ENCODE assay signal across 8 mouse cellular contexts in genomic region chr11:88558731-88559130, GRCm38 (mm10).
DNase-seq lines count a peak whose midpoint lies in the region; ATAC-seq lines count a peak whose summit lies in the region.

No protein-coding gene starts in this region.

- peak overlapping the region; percentile 81 for H3K27ac ChIP-seq in kidney, embryonic 16.5 days (ENCODE audit: low read length)

- no peaks in the 10 kb centered on the region; the same call in 1 of the 2 replicates for H3K36me3 ChIP-seq in kidney, embryonic 16.5 days (ENCODE audit: insufficient read depth, low read length)

- peaks cover 81% of the 10 kb centered on the region for H3K4me1 ChIP-seq in kidney, embryonic 16.5 days (ENCODE audit: insufficient read depth, low read length)

- no peak overlapping the region for H3K4me3 ChIP-seq in kidney, embryonic 16.5 days (ENCODE audit: low read length)

- no peak for ATAC-seq in kidney, embryonic 16.5 days (ENCODE audit: low FRiP score, low TSS enrichment)

- 69% methylated on average over 4 of the region's 4 CpGs for WGBS in kidney, embryonic 16.5 days

- no peak overlapping the region for H3K4me2 ChIP-seq in kidney, embryonic 16.5 days (replicated peaks; ENCODE audit: low read depth, low read length)

- H3K9me3 ChIP-seq in kidney, embryonic 16.5 days (ENCODE audit: low read length), result no peaks in the 10 kb centered on the region

- no peak overlapping the region for H3K9ac ChIP-seq in kidney, embryonic 16.5 days (replicated peaks; ENCODE audit: low read length)

- no peaks in the 10 kb centered on the region for H3K27me3 ChIP-seq in kidney, embryonic 16.5 days (ENCODE audit: insufficient read depth, low read length)

- DNase-seq in adrenal gland, postnatal 10 days, result peak; percentile 69
- no peak for DNase-seq in adrenal gland, adult 8-10 months
- DNase-seq in kidney, postnatal 14 days, result no peak
- DNase-seq in adipocyte (ENCODE audit: low spot score), result peak; percentile 15
- peak; percentile 55 to 76 for DNase-seq in kidney, postnatal 25 days
- no peak for DNase-seq in testis, postnatal 14 days (ENCODE audit: low spot score)
- no peak for DNase-seq in spleen, postnatal 10 days (ENCODE audit: low spot score in 2 of 2)

Comparison
In these comparisons a context has a peak if more than half of its experiments do, and no peak if none do; other contexts are left out.
1. DNase-seq: peak in adrenal gland, postnatal 10 days (single experiment), adipocyte (single experiment) and kidney, postnatal 25 days (2 of 2); none in adrenal gland, adult 8-10 months (single experiment), kidney, postnatal 14 days (single experiment), testis, postnatal 14 days (single experiment) and spleen, postnatal 10 days (0 of 2).